Mouse (Mus musculus) heart, adult 2 months (tissue): ENCODE results near the gene Sidt1.

Experiments
- CTCF ChIP-seq: fragments of 200-600 bp; IDR thresholded peaks from 2 replicates; pipeline ENCODE4 v1.8.1; 2022; ENCODE audit warnings: antibody characterized with exemption, mild to moderate bottlenecking, moderate library complexity
- EP300 ChIP-seq: fragments of 200-500 bp; IDR thresholded peaks from 2 replicates; pipeline ENCODE4 v1.6.1; 2011; ENCODE audit warnings: low read depth, low read length, control low read depth; ENCODE audit not compliant: insufficient read depth
- POLR2A ChIP-seq: fragments of 200-500 bp; IDR thresholded peaks from 2 replicates; pipeline ENCODE4 v1.6.1; 2011; ENCODE audit warnings: mild to moderate bottlenecking, low read depth, low read length, control low read depth; ENCODE audit not compliant: insufficient read depth

- TF ChIP-seq CTCF: no peak
- no peak for TF ChIP-seq POLR2A
- no peak for TF ChIP-seq EP300
Measured at GRCm38 (mm10) chr16:44320232-44320631, 12.8 kb downstream of the Sidt1 start.
